Mouse (Mus musculus): Measurements from ENCODE around the gene Mgat4e. TPM values are rescaled to one million over a fixed set of nuclear protein-coding genes. Genes with fewer than 3 reads are reported as not detected.
A peak's percentile ranks its signal among the peaks of the same experiment; 100 is the strongest.

The Mgat4e gene
- total RNA-seq (2021), result not detected

- no peak for DNase-seq
- intact Hi-C loops (cut with DNase I), result no loop called here
Measured at GRCm38 (mm10) chr1:134549632-134550132, at the start of gene Mgat4e. Gene Mgat4e (minus strand): TSS chr1:134549682.

GRCm38 (mm10) chr1:134597339-134598054, 48.0 kb upstream of the Mgat4e start:
- no peak for DNase-seq
- intact Hi-C loops (cut with DNase I), result no loop called here

- no peak for DNase-seq
- intact Hi-C loops (cut with DNase I), result loop anchor here (5.0 kb wide), 1 partner anchor 74 kb away; no protein-coding TSS in a partner anchor
Measured at GRCm38 (mm10) chr1:134591773-134592172, 42.3 kb upstream of the Mgat4e start.

- intact Hi-C loops (cut with DNase I), result loop anchor here (5.0 kb wide), 1 partner anchor 72 kb away; no protein-coding TSS in a partner anchor
Measured at GRCm38 (mm10) chr1:134589676-134590075, 40.2 kb upstream of the Mgat4e start.

GRCm38 (mm10) chr1:134583560-134583959, 34.1 kb upstream of the Mgat4e start:
- intact Hi-C loops (cut with DNase I), result no loop called here
- no peak for DNase-seq

More at GRCm38 (mm10) chr1:134589676-134590075, 40.2 kb upstream of the Mgat4e start:
- no peak for DNase-seq

- DNase-seq, result no peak
- intact Hi-C loops (cut with DNase I), result no loop called here
Measured at GRCm38 (mm10) chr1:134580796-134581195, 31.3 kb upstream of the Mgat4e start.

GRCm38 (mm10) chr1:134577384-134578120, 28.1 kb upstream of the Mgat4e start:
- DNase-seq, result no peak
- intact Hi-C loops (cut with DNase I), result no loop called here

GRCm38 (mm10) chr1:134573932-134574315, 24.4 kb upstream of the Mgat4e start:
- intact Hi-C loops (cut with DNase I), result no loop called here
- no peak for DNase-seq

GRCm38 (mm10) chr1:134573300-134573931, 23.9 kb upstream of the Mgat4e start:
- intact Hi-C loops (cut with DNase I), result no loop called here

GRCm38 (mm10) chr1:134570631-134571030, 21.1 kb upstream of the Mgat4e start:
- no peak for DNase-seq
- intact Hi-C loops (cut with DNase I), result no loop called here

More at GRCm38 (mm10) chr1:134573300-134573931, 23.9 kb upstream of the Mgat4e start:
- DNase-seq, result no peak

- intact Hi-C loops (cut with DNase I), result no loop called here
- no peak for DNase-seq
Measured at GRCm38 (mm10) chr1:134570171-134570570, 20.7 kb upstream of the Mgat4e start.

GRCm38 (mm10) chr1:134567511-134567910, 18.0 kb upstream of the Mgat4e start:
- intact Hi-C loops (cut with DNase I), result no loop called here

GRCm38 (mm10) chr1:134563726-134564125, 14.2 kb upstream of the Mgat4e start:
- DNase-seq, result no peak
- intact Hi-C loops (cut with DNase I), result loop anchor here (5.0 kb wide), 1 partner anchor 201 kb away; the partner anchor contains the start of gene Tmem183a

More at GRCm38 (mm10) chr1:134567511-134567910, 18.0 kb upstream of the Mgat4e start:
- no peak for DNase-seq

- no peak for DNase-seq
- intact Hi-C loops (cut with DNase I), result loop anchor here (5.0 kb wide), 1 partner anchor 200 kb away; the partner anchor contains the start of gene Tmem183a
Measured at GRCm38 (mm10) chr1:134562457-134562856, 13.0 kb upstream of the Mgat4e start.

GRCm38 (mm10) chr1:134561770-134562143, 12.3 kb upstream of the Mgat4e start:
- intact Hi-C loops (cut with DNase I), result loop anchor here (2.0 to 5.0 kb wide), 2 partner anchors 43 to 199 kb away; partner anchors contain the start of gene Tmem183a
- DNase-seq, result no peak

GRCm38 (mm10) chr1:134560801-134561769, 11.6 kb upstream of the Mgat4e start:
- intact Hi-C loops (cut with DNase I), result loop anchor here (2.0 to 5.0 kb wide), 2 partner anchors 42 to 199 kb away; partner anchors contain the start of gene Tmem183a
- peak; percentile 34 to 37 for DNase-seq

- DNase-seq, result no peak
Measured at GRCm38 (mm10) chr1:134560396-134560795, 10.9 kb upstream of the Mgat4e start.

GRCm38 (mm10) chr1:134559976-134560375, 10.5 kb upstream of the Mgat4e start, which contains the start of gene Kdm5b:
Gene Kdm5b (plus strand): TSS chr1:134560171.
- intact Hi-C loops (cut with DNase I), result loop anchor here (2.0 to 5.0 kb wide), 2 partner anchors 41 to 198 kb away; partner anchors contain the start of gene Tmem183a
- DNase-seq, result peak; percentile 91 to 92

More at GRCm38 (mm10) chr1:134560396-134560795, 10.9 kb upstream of the Mgat4e start:
- intact Hi-C loops (cut with DNase I), result loop anchor here (2.0 to 5.0 kb wide), 2 partner anchors 42 to 198 kb away; partner anchors contain the start of gene Tmem183a

GRCm38 (mm10) chr1:134559226-134559625, 9.7 kb upstream of the Mgat4e start:
- DNase-seq, result no peak
- intact Hi-C loops (cut with DNase I), result no loop called here
